Mouse (Mus musculus) left cerebral cortex, postnatal 25 days (tissue): Measurements from ENCODE around the gene Ttc33. TPM values are rescaled to one million over a fixed set of nuclear protein-coding genes. Genes with fewer than 3 reads are reported as not detected.

Experiments
- total RNA-seq, 2 experiments: library from RNA; stranded (reverse); gene quantifications; 2 replicates each; pipeline ENCODE4 v1.2.3; 2021

Ttc33 gene
- total RNA-seq, 2 experiments from 2014 or later = 74.6 to 75.6 TPM

Other genes starting within 250 kb of the Ttc33 start
- gene C7, start 121.8 kb upstream of the Ttc33 start, total RNA-seq = 1 to 10 TPM in 1 of 2 experiments, under 1 TPM in 1; 0.64 to 1.1 TPM
- gene Card6, start 77.0 kb upstream of the Ttc33 start, total RNA-seq = 1 to 10 TPM; 1.3 to 2.1 TPM
- gene Rpl37, start 68.9 kb upstream of the Ttc33 start, total RNA-seq = 100 to 1,000 TPM; 237 to 247 TPM
- 10 to 100 TPM; 18.8 to 19.2 TPM for gene Prkaa1, start 41.7 kb upstream of the Ttc33 start, total RNA-seq
- 1 to 10 TPM; 1.1 to 1.5 TPM for gene Ptger4, start 58.7 kb downstream of the Ttc33 start, total RNA-seq